Mouse (Mus musculus): Measurements from ENCODE around the gene Nfkb1. TPM values are rescaled to one million over a fixed set of nuclear protein-coding genes. Genes with fewer than 3 reads are reported as not detected.
A peak's percentile ranks its signal among the peaks of the same experiment; 100 is the strongest.

The Nfkb1 gene
- total RNA-seq, 2 experiments from 2014 or later, result 23.0 to 23.2 TPM

DNA sequence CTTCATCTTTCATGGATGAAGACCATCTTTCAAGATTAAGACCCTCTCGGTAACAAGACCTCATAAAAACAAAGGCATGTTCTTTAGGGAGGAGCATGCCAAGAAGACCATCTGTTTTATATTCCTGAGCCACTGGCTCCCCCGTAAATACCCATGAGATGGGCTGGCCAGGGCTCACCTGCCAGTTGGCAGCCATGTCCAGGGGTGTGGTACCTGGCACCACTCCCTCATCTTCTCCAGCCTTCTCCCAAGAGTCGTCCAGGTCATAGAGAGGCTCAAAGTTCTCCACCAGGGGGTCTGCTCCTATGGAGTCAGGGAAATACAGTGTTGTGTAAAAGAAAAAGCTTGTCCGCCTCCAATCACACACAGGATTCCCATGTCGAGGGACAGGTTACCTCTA lies 100.0 kb downstream of the Nfkb1 start:
- DNase-seq (ENCODE audit: low spot score in 2 of 2), result no peak

DNA sequence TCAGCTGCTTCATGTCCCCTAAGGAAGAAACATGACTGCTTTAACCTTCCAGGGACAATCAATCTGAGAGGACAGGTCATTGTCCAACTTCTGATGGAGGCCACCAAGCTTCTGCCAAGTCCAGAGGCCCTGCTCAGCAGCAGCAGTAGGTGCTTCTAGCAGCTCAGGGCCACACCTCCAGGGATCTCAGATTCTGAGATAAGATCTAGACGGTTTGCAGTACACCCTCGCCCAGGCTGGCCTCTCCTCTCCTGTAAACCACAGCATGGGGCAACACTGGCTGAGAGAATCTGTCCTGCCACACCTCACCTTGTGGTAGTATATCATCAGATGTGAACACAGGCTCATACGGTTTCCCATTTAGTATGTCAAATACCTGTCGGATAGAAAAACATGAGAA lies 100.9 kb downstream of the Nfkb1 start:
- DNase-seq (ENCODE audit: low spot score in 2 of 2), result no peak

- DNase-seq (ENCODE audit: low spot score in 2 of 2), result no peak
Observed at GRCm38 (mm10) chr3:135586471-135586880, 104.9 kb downstream of the Nfkb1 start.

DNA sequence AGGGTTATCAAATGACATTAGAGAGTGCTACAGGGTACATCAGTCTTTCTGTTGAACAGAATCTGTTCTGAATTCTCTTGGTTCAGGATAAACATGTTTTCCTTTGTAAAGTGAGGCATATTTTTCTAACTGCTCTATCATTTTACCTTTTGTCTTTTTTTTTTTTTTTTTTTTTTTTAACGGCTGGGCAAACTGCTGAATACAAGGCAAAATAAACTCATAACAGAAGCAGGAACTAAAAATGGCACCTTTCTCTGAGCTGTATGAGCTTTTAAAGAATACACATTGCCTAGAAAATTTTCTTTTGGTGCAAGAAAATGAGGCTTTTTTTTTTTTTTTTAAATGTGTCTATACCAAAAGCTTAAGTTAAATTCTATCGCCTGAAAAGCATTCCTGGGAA lies 105.3 kb downstream of the Nfkb1 start:
- no peak for DNase-seq (ENCODE audit: low spot score in 2 of 2)

DNA sequence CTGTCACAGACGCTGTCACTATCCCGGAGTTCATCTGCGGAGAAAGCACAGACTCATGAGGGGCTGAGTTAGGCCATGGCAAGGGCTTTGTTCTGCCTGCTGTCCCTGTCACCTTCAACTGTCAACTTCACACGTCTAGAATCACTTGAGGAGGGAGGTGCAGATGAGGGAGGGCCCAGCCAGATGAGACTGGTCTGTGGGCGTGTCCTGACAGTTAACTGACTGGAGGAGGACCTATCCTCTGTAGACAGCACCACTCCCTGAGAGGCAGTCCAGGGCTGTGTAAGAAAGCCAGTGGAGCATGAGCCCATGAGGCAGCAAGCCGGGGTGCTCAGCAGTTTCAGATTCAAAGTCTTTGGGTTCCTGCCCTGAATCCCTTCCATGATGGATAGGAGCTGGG lies 105.9 kb downstream of the Nfkb1 start:
- no peak for DNase-seq (ENCODE audit: low spot score in 2 of 2)

DNA sequence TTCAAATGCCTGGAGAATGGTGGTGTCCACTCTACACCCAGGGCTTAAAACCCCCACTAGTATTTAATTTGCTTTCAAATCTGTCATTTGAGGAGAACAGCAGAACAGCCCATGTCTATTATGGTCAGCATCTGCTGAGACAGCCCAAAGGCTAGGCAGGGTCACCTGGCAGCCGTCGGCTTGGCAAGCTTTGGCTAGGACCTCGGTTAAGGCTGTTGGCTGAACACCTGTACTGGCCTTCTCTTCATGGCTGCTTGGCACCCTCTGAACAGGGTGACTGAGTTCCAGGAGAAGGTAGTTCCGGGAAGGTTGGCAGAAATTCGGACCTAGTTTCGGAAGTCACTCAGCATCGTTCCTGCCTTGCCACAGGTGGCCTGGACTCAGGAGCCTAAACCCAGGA lies 109.1 kb downstream of the Nfkb1 start:
- DNase-seq (ENCODE audit: low spot score in 2 of 2), result no peak

- DNase-seq (ENCODE audit: low spot score in 2 of 2), result peak in 1 of 2 experiments; percentile 52
Observed at GRCm38 (mm10) chr3:135581606-135582117, 109.7 kb downstream of the Nfkb1 start.

GRCm38 (mm10) chr3:135580439-135581275 lies 110.7 kb downstream of the Nfkb1 start:
- DNase-seq (ENCODE audit: low spot score in 2 of 2), result no peak

DNA sequence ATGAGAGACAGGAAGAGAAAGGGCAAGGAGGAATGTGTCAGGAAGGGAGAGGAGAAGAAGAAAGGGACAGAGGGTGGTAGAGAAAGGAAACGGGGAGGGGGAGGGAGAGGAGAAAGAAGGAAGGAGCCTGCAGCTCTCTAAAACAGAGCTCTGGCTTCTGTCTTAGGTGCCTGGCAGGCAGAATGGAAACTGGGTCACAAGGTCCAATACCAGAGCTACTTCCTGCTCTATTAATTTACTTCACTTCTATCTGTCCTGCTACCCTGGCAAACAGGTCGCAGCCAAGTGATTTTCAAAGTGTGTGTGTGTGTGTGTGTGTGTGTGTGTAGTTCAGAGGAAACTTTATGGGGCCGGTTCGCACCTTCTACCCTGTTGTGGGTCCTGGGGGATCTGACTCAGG lies 112.2 kb downstream of the Nfkb1 start:
- no peak for DNase-seq (ENCODE audit: low spot score in 2 of 2)

- no peak for DNase-seq (ENCODE audit: low spot score in 2 of 2)
Observed at GRCm38 (mm10) chr3:135578588-135579140, 112.7 kb downstream of the Nfkb1 start.

- no peak for DNase-seq (ENCODE audit: low spot score in 2 of 2)
Observed at GRCm38 (mm10) chr3:135575126-135575525, 116.2 kb downstream of the Nfkb1 start.

DNA sequence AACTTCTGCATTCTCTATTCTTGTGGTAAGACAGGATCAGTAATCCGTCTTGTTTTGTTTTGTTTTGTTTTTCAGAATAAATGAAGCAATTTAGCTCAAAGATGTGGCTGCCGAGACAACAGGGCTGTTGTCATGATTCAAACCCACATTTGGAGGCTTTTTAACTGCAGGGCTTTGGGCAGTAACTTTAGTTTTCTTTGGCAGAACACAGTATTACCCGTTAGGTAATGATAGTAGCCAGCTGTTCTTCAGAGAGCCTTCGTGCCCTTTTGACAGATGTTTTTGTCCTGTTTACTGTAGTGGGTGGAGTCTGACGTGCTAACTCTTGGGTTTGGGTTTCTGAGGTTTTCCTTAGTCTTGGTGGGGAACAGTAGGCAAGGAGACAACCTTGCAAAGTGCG lies 118.3 kb downstream of the Nfkb1 start:
- DNase-seq (ENCODE audit: low spot score in 2 of 2), result no peak

DNA sequence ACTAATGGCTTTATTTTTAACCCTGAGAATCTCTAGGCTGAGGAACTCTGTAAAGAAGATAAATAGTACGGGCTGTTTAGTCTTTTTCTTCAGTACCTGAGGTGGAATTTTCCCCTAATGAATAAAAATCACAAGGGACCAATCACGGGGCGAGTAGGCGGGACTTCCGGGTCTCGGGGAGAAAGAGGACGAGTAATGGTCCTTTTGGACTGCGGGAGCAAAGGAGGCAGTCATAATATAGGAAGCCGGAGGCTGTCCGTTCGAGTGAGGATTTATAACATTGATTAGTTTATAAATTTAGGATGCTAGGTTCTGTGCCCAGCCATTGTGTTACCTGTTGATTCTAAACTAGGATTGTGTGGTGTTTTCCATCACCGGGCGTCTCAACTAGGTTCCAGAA lies 119.8 kb downstream of the Nfkb1 start:
- no peak for DNase-seq (ENCODE audit: low spot score in 2 of 2)

- no peak for DNase-seq (ENCODE audit: low spot score in 2 of 2)
Observed at GRCm38 (mm10) chr3:135568633-135569032, 122.7 kb downstream of the Nfkb1 start.

- no peak for DNase-seq (ENCODE audit: low spot score in 2 of 2)
Observed at GRCm38 (mm10) chr3:135567888-135568287, 123.5 kb downstream of the Nfkb1 start.

GRCm38 (mm10) chr3:135565306-135565705 lies 126.0 kb downstream of the Nfkb1 start:
- no peak for DNase-seq (ENCODE audit: low spot score in 2 of 2)

DNA sequence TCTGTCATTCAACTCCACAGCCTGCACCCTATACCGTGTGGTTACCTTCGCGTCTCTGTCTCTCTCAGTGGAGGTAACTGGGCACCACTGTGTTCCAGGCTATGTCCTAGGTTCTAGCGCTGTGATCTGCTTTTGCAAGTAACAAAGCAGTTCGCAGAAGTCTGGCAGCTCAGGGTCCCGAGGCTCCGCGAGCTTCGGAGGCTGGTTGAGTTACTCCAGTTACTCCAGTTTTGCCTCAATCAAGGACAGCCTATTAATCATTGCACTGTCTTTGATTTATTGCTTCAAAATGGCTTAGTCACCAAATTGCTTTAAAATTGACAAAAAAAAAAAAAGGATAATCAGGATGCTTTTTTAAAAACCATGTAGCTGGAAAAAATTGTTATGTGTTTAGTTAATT lies 126.6 kb downstream of the Nfkb1 start:
- DNase-seq (ENCODE audit: low spot score in 2 of 2), result no peak

GRCm38 (mm10) chr3:135563163-135563689 lies 128.1 kb downstream of the Nfkb1 start:
- DNase-seq (ENCODE audit: low spot score in 2 of 2), result no peak

DNA sequence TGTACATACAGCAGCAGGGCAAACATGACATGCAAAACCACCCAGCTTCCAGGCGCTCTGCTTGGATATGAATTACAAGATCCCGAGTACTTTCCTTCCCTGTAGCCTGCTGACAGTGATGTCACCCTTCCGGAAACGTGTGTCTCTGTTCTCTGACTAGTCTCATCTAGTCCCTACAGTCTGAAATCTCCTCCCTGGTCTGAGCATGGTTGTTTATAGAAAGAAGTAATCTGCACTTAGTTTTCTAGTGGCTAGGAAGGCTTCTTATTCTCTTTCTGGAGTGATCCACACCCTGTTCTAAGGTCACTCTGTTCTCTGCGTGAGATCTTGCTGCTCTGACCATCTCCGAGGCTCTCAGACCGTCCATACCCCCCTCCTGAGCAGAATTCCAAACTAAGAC lies 129.3 kb downstream of the Nfkb1 start:
- no peak for DNase-seq (ENCODE audit: low spot score in 2 of 2)

- peak; percentile 36 to 52 for DNase-seq (ENCODE audit: low spot score in 2 of 2)
Observed at GRCm38 (mm10) chr3:135556851-135557662, 134.3 kb downstream of the Nfkb1 start.

- DNase-seq (ENCODE audit: low spot score in 2 of 2), result peak; percentile 7 to 40
Observed at GRCm38 (mm10) chr3:135556052-135556587, 135.2 kb downstream of the Nfkb1 start.
